Mouse (Mus musculus): ENCODE results near the gene Thsd4. TPM values are rescaled to one million over a fixed set of nuclear protein-coding genes. Genes with fewer than 3 reads are reported as not detected.

The Thsd4 gene
- total RNA-seq, 4 experiments from 2014 or later = 3.7 to 4.8 (median 4.2) TPM

GRCm38 (mm10) chr9:60266583-60267272 lies 255.1 kb downstream of the Thsd4 start:
- no peak for DNase-seq (ENCODE audit: low spot score)

- peak; percentile 70 for DNase-seq (ENCODE audit: low spot score)
These were observed 257.1 kb downstream of the Thsd4 start for GRCm38 (mm10) chr9:60264586-60265325.

- no peak for DNase-seq (ENCODE audit: low spot score)
These were observed 259.2 kb downstream of the Thsd4 start for GRCm38 (mm10) chr9:60262515-60263140.

- DNase-seq (ENCODE audit: low spot score) = peak; percentile 33
These were observed 262.2 kb downstream of the Thsd4 start for GRCm38 (mm10) chr9:60259626-60260025.

GRCm38 (mm10) chr9:60251765-60252164 lies 270.1 kb downstream of the Thsd4 start:
- no peak for DNase-seq (ENCODE audit: low spot score)

GRCm38 (mm10) chr9:60250403-60250802 lies 271.4 kb downstream of the Thsd4 start:
- no peak for DNase-seq (ENCODE audit: low spot score)

GRCm38 (mm10) chr9:60247998-60248397 lies 273.8 kb downstream of the Thsd4 start:
- no peak for DNase-seq (ENCODE audit: low spot score)

DNA sequence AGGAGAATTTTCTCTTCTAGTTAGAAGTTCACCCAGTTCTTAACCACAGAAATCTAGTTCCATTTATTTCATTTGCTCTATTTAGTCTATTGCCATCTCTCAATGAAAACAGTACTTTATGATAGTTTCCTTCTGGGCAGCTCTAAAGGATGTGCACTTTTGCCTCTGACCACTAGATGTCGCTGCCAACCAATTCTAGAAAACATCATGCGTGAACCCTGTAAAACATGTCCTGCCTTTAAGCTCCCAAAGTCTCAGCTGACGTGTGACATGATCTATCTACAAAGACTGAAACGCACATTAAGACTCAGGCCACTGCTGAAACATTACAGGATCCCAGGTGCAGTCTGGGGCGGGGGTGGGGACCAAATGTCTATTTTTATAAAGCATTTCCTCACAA lies 276.9 kb downstream of the Thsd4 start:
- DNase-seq (ENCODE audit: low spot score) = peak; percentile 72

- no peak for DNase-seq (ENCODE audit: low spot score)
These were observed 278.3 kb downstream of the Thsd4 start for GRCm38 (mm10) chr9:60243503-60243902.

- DNase-seq (ENCODE audit: low spot score) = no peak
These were observed 284.2 kb downstream of the Thsd4 start for GRCm38 (mm10) chr9:60237667-60238066.

GRCm38 (mm10) chr9:60236155-60236554 lies 285.7 kb downstream of the Thsd4 start:
- DNase-seq (ENCODE audit: low spot score) = no peak

GRCm38 (mm10) chr9:60234233-60235115 lies 287.4 kb downstream of the Thsd4 start:
- DNase-seq (ENCODE audit: low spot score) = no peak

DNA sequence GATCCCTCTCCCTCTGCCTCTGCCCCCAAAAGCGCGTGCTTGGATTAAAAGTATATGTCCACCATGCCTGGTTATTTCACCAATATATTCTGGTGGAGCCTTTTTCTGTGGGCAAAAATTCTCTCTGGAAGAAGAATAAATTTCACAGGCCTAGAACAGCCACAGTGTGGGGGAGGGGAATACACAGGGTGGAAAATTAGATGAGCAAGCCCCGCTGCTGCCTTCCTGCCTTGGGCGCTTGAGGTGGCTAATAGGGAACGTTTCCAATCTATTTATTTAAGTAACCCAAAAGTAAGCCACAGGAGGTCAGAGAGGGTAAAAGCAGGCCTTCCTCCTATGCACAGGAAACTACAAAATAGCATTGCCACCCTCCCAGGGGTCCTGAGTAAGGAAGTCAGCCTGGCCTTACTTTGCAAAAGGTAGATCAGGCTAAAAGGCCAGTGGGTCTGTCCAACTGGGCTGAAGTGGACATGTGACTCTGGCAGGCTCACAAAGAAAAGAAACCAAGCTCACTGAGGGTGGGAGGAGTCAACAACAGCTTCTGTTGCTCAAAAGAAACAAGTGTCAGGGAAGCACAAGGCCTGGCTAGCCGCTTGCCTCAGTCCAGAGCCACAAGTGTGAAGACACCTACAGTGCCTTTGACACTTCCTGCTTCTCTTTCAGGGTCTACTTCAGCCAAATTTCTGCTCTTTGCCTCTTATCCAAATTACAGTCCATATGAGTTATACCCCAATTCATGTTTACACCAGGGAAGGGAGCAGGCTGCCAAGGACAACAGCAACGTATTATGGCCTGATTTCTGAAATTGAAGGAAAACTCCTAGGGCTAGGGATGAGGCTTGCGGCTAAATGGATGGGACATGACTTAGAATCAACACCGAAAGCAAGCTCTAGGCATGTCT lies 289.6 kb downstream of the Thsd4 start:
- DNase-seq (ENCODE audit: low spot score) = no peak

- no peak for DNase-seq (ENCODE audit: low spot score)
These were observed 292.4 kb downstream of the Thsd4 start for GRCm38 (mm10) chr9:60229496-60229895.

DNA sequence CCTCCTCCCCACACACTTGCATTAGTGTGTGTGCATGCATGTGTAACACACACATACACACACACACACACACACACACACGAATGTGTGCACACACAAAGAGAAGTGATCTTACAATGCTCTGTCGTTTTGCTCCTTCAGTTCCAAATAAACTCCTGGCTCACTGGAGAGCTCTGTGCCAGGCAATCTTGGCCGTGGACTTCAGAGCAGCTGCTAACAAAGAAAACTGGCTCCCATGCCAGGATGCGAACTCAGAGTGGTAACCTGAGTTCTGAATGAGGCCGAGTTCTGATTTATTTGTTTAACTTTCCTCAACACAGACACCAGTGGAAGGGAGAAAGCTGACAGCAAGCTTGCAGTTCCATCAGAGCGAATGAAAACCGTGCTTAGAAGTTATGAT lies 294.1 kb downstream of the Thsd4 start:
- DNase-seq (ENCODE audit: low spot score) = no peak

DNA sequence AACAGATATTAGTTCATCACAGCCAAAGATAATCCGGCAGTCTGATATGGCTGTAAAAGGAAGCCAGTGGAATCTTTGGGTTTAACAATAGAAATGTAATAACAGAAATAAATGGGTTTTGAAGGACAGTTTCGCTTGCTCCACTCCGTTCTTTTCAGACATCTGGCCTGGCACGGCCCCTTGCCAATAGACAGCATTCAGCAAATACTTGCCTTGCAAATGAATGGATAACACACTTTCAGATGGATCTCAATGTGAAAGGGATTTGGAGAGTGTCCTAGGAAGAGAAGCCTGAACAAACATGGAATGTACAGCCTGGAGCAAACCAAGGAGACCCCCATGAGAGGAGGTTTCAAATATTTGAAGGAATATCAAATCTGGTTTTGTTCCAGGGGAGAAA lies 295.2 kb downstream of the Thsd4 start:
- no peak for DNase-seq (ENCODE audit: low spot score)

DNA sequence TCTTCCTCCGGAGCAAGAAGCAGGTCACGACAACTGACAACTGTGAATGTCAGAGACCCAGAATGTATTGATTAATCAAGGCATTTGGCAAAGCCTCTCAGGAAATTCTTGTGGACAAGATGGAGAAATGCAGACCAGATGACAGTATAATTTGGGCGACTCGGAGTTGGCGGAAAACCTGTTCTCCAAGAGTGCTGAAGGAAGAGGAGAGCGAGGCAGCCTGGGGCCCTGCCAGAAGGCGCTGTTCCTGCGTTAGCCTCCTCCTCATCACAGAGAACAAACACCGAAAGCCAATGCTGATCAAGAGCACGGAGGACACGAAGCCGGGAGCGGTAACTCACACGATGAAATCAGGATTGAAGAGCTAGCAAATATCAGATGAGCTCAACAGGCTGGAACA lies 295.7 kb downstream of the Thsd4 start:
- DNase-seq (ENCODE audit: low spot score) = no peak

DNA sequence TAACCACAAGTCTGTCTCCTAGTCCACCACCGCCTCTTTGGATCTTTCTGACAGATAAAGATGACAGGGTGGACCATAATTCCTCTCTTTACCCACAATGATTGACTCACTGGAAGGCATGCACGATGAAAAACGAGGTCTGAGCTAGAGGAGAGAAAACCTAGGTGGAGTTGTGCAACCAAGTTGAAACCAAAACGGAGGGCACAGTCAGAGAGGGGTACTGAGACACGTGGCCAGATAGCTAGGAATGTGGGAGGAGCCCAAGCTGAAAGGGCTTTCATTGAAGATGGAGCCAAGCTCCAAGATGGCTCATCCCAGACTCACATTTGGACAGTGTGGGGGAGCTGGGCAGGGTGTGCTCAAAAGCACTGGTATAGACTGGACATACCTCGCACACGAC lies 296.4 kb downstream of the Thsd4 start:
- DNase-seq (ENCODE audit: low spot score) = no peak

GRCm38 (mm10) chr9:60224039-60224695 lies 297.7 kb downstream of the Thsd4 start:
- DNase-seq (ENCODE audit: low spot score) = no peak

DNA sequence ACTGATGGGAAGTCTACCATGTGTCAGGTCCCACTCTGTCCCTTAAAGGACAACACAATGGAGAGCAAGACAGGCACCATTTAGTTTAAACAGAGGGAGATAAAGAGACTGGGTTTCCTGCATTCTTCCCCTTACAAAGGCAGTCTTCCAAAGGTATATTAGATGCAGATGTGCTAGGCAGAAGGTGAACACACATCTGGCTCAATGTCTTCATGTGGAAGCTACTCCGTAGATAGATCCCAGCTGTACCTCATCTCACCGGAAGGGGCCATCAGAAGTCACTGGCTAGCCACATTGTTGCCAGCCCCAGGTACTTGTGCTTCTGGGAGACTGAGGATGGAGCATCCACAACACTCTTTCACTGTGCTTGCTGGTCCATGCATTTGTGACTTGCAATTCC lies 301.4 kb downstream of the Thsd4 start:
- no peak for DNase-seq (ENCODE audit: low spot score)
